Mouse (Mus musculus) thymus, postnatal 14 days (tissue): ENCODE results near the gene Grb7.

Source experiments
- DNase-seq: peaks from one replicate; pipeline ENCODE4 v3.0.0; 2021

Gene Grb7

GRCm38 (mm10) chr11:98446213-98446561 lies at the start of gene Grb7:
Gene Grb7, plus strand, starts transcription at chr11:98446394.
- peak; percentile 25 for DNase-seq

DNA sequence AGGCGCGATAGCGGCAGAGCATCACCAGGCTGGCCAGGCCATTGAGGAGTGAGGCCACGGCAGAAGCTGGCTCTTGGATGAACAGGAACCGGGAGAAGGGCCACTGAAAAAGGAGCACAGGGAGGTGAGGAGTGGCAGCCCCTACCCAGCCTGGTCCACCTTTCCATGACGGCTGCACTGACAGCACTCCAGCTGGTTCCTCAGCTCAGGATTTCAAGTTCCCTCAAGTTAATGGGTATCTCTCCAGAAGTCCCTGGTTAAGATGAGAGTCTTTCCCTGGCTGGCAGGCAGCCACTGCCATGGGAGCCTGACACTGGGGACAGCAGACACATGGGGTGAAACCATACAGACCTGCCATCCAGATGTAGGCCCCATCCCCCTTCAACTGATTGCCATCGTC lies 48.2 kb upstream of the Grb7 start:
- no peak for DNase-seq

DNA sequence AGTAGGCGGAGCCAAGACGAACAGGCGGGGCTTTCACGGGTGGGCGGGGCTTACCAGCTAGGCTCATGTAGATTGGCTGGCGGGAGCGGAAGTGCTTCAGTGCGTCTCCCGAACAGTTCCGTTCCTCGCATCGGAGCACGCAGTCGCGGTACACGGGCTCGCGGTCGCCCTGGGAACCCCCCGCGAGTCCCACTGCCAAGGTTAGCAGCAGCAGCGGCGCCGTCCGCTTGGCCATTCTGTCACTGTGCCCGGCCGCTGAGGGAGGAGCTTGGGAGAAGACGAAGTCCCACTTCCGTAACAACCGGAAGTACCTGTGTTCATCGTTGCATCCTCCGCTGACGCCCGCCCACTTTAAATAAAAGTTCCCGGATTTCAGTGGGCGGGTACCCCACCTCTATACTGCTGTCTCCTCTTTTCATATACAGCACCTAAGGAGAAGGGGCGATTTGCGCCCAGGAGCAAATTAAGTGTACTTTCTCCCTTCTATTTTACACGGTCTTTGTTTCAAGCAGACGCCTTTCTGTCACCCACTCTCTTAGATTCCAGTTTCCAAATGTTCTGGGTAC lies 46.0 kb upstream of the Grb7 start, which contains the start of gene Pgap3:
Pgap3 (minus strand) TSS at position 330 of the 566 bp plus-strand sequence.
- peak; percentile 86 for DNase-seq

GRCm38 (mm10) chr11:98400816-98401215 lies 45.4 kb upstream of the Grb7 start:
- no peak for DNase-seq

GRCm38 (mm10) chr11:98406621-98407020 lies 39.6 kb upstream of the Grb7 start:
- DNase-seq: no peak

GRCm38 (mm10) chr11:98408872-98409271 lies 37.3 kb upstream of the Grb7 start:
- no peak for DNase-seq

DNA sequence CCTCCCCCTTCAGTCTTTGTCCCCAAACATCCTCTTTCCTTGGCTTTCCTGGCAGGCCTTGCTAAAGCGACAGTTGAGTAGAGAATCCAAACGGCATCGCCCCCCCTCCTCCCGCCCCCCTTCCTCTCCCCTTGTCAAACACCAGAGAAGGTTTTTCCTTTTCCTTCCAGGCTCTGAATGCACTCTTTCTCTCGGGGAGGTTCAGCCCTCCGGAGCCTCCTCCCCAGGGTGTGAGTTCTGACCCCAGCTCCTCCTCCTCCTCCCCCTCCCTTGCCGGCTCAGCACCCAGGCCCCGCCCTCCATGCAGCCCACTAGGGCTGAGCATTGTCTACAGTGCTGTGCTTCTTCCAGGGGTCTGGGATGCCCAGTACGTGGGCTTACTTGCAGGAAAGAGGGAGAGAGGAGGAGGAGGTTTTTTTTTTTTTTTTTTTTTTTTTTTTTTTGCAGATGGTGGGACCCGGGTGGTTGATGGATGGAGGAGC lies 36.8 kb upstream of the Grb7 start:
- DNase-seq: no peak

GRCm38 (mm10) chr11:98412273-98412796 lies 33.9 kb upstream of the Grb7 start, which contains the start of gene Erbb2:
Gene Erbb2, plus strand, starts transcription at chr11:98412470.
- peak; percentile 25 for DNase-seq

DNA sequence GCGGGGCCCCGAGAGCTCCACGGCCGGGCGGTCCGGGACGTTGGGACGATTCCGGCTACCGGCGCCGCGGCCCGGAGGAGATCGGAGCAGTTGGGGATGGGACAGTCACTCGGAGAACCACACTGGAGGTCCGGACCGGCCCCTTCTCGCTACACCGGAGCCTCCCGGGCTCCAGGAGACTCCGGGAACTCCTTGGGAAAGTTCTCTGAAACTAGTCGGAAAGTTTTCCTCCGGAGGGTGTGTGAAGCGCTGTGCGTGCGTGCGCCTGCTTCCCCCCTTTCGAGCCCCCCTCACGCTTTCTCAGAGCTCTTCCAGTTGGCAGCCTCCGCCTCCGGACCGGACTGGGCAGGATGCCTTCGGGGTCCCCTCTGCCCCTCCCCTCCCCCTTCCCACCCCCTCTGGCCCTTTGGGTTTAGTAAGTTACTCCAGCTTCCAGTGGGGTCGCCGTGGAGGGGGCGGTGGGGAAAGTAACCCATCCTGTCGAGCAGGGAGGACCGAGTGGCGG lies 33.3 kb upstream of the Grb7 start:
- DNase-seq: no peak

DNA sequence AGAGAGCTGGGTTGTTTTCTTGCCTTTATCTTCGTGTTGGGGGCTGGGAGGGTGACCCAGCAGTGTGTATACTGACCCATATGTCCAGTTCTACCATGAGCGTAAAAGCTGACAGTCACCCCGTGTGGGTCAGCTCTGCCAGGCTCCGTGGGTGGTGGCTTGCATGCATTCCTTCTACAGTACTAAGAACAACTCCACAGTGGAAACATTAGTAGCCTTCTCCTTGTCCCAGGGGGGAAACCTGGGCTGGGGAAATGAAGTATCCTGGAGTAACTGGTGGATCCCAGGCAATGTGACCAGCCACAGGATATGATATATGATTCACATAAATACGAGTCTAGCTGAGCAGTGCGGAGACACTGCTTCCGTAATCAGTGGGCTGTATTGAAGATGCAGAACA lies 32.5 kb upstream of the Grb7 start:
- DNase-seq: no peak

- no peak for DNase-seq
Measured at GRCm38 (mm10) chr11:98414162-98414561, 32.0 kb upstream of the Grb7 start.

DNA sequence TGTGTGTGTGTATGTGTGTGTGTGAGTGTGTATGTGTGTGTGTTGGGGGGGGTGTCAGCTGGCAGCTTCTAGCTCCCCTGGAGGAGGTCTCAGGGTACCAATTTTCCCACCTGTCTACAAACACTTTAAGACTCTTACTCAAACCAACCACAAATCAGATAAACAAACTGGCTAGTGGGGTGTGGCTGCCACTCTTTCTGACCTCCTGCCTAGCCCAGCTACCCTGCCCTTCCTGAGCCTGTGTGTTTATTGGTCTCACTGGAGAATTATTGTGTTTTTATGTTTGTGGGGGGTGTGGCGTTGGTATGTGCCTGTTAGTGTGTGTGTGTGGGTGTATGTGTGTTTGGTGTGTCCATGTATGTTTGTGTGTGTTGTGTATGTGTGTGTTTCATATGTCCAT lies 29.1 kb upstream of the Grb7 start:
- no peak for DNase-seq

- DNase-seq: no peak
Measured at GRCm38 (mm10) chr11:98418273-98418672, 27.9 kb upstream of the Grb7 start.

GRCm38 (mm10) chr11:98418939-98419547 lies 27.2 kb upstream of the Grb7 start:
- no peak for DNase-seq

DNA sequence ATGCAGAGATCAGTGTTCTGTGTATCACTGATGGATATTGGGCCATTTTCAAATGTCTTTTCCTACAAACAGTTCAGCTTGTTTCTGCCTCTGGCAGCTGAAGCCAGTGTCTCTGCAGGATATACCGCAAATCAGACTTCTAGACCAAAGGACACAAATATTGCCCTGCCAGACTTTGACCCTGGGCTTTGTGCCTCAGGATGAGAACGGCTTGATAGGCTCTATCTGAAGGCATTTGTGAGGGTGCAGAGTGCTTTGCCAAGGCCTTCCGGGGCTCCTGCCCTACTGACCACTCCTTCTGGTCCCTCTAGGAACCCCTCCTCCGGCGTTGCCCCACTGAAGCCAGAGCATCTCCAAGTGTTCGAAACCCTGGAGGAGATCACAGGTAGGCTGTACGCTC lies 19.6 kb upstream of the Grb7 start:
- DNase-seq: no peak

GRCm38 (mm10) chr11:98428436-98428835 lies 17.8 kb upstream of the Grb7 start:
- DNase-seq: no peak

- DNase-seq: no peak
Measured at GRCm38 (mm10) chr11:98431743-98432502, 14.3 kb upstream of the Grb7 start.

- no peak for DNase-seq
Measured at GRCm38 (mm10) chr11:98435723-98436122, 10.5 kb upstream of the Grb7 start.

DNA sequence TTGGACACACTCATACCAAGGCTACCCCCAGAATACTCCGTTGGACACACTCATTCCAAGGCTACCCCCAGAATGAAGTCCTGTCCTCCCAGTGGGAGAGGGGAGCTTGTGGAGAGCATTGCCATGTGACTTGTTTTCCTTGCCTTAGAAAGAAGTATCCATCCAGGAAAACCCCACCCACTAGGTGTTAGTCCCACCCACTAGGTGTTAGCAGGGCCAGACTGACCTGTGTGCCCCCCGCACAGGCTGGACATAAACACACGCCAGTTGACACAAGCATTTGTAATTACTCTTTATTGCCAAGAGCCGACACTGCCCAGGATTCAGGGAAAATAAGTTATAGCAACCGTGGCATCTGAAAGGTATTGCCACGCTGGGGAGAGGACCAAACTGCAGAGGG lies 8.8 kb upstream of the Grb7 start:
- DNase-seq: no peak

- peak; percentile 96 for DNase-seq
Measured at GRCm38 (mm10) chr11:98438331-98439158, 7.6 kb upstream of the Grb7 start, which contains the start of gene Mien1. Gene Mien1, minus strand, starts transcription at chr11:98438991.

- no peak for DNase-seq
Measured at GRCm38 (mm10) chr11:98443688-98444087, 2.5 kb upstream of the Grb7 start.

- DNase-seq: no peak
Measured at GRCm38 (mm10) chr11:98445238-98445637, 956 bp upstream of the Grb7 start.

DNA sequence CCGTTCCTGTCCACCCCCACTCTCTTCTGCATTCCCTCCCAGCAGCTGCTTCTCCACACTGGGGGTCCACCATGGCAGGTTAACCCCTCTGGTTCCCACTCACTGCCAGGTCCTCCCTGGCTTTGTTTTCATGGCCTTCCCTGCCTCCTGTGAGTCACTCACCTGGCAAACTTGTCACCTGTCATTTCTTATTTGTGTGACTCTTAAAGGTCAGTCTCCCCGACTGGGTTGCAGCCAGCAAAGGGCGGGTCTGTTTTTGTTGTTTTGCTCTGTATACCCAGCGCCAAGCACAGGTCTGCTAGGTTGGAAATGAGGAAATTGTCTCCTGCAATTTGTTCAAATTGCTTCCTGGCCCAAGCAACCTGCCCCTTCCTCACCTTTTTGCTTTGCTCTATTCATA lies 515 bp upstream of the Grb7 start:
- DNase-seq: no peak
